Mouse (Mus musculus) embryonic fibroblast, embryonic 13.5 days (primary cell): ENCODE data around the gene Wdr43.

Experiments
- CTCF ChIP-seq: IDR thresholded peaks from 2 replicates; pipeline ENCODE4 v1.5.1; 2011; ENCODE audit warnings: mild to moderate bottlenecking, control low read depth, low read length, moderate library complexity, borderline replicate concordance; ENCODE audit not compliant: insufficient read depth
- POLR2A ChIP-seq: IDR thresholded peaks from 2 replicates; pipeline ENCODE4 v1.6.1; 2011; ENCODE audit warnings: low read depth, mild to moderate bottlenecking, control low read depth, low read length, moderate library complexity

DNA sequence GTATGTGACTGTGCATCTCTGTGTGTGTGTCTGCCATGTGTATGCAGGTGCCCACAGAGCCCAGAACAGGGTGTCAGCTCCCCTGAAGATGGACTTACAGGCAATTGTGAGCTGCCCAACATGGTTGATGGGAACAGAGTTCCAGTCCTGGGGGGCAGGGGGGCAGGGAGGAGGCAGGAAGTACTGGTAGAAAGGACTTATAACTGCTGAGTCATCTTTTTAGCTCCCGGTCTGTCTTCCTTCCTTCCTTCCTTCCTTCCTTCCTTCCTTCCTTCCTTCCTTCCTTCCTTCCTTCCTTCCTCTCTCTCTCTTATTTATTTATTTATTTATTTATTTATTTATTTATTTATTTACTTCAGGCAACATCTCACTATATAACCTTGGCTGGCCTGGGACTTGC is 48.5 kb downstream of the Wdr43 start:
- no peak for TF ChIP-seq CTCF
- no peak for TF ChIP-seq POLR2A
